Mouse (Mus musculus) spleen, adult 18-20 months (tissue): Measurements from ENCODE around the gene Trim3.

Source experiments
- DNase-seq, 2 experiments: peaks; one replicate each; pipeline ENCODE4 v3.0.0; 2022; ENCODE audit warnings: mixed read lengths in 2 of 2

Trim3 gene

DNA sequence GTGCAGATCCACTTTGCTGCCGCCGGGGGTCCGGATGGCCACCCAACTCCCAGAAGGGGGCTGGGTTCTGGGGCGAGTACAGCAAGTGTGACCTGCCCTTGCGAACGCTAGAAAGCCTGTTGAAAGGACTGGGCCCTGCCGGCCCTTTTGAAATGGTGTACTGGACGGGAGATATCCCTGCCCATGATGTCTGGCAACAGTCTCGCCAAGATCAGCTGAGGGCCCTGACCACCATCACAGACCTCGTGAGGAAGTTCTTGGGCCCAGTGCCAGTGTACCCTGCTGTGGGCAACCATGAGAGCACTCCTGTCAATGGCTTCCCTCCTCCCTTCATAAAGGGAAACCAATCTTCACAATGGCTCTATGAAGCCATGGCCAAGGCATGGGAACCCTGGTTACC is 77.8 kb downstream of the Trim3 start:
- no peak for DNase-seq
